Mouse (Mus musculus): ENCODE data around the gene Nek2. TPM values are rescaled to one million over a fixed set of nuclear protein-coding genes. Genes with fewer than 3 reads are reported as not detected.
A peak's percentile ranks its signal among the peaks of the same experiment; 100 is the strongest.

The Nek2 gene
- total RNA-seq, 2 experiments from 2014 or later, result 4.8 to 6.1 TPM

DNA sequence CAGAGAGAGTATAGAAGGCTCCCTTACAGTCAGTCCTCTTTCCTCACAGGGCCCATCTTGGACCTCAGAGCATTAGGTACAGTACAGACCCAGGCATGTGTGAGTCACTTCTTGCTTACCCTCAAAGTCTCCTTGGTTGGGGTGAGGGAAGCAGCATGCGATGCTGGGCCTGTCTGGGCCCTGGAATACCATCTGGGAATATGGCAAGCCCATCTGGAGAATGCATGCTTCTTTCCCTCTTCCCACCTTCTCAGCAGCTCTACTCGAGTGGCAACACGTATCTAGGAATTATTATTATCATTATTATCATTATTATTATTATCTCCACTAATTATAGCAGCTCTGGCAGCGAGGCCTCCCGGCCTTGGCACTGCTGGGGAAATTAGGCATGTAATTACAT lies 33.5 kb downstream of the Nek2 start:
- no peak for DNase-seq

DNA sequence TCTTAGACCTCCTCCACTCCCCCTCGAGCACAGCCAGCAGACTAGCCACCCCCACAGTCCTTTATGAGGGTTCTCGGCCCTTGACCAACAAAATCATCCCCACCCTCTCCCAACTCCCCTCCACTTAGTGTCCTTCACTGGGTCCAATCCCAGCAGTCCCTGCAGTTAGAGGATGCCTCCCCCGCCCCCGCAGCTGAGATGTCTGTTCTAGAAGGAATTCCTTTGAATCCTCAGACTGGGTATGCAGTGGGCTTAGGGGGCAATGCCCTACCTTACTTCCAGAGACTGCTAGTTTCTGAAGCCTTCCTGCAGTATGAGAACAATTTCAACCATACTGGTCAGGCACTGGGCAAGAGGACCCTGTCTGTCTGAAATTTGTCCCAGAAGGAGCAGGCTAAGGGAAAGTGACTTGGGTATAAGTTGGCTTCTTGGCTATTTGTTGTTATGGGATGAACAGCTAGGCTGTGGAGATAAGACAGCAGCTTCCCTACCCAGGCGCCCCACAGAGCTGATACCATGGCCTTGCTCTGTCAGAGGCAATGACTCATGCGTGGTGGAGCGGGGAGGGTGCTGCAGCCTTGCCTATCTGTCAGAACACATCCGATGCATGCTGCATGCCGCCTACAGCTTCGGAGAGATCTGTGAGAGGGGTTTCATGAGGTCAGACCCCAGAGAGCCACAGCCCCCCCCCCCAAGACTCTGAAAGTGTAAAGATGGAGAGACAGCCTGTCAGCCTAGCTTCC lies 34.1 kb downstream of the Nek2 start:
- intact Hi-C loops (cut with DNase I), result no loop called here
- DNase-seq, result no peak

More for the DNA sequence above, 33.5 kb downstream of the Nek2 start:
- intact Hi-C loops (cut with DNase I), result no loop called here

- intact Hi-C loops (cut with DNase I), result no loop called here
- no peak for DNase-seq
These were observed 35.8 kb downstream of the Nek2 start for GRCm38 (mm10) chr1:191856886-191857651.

DNA sequence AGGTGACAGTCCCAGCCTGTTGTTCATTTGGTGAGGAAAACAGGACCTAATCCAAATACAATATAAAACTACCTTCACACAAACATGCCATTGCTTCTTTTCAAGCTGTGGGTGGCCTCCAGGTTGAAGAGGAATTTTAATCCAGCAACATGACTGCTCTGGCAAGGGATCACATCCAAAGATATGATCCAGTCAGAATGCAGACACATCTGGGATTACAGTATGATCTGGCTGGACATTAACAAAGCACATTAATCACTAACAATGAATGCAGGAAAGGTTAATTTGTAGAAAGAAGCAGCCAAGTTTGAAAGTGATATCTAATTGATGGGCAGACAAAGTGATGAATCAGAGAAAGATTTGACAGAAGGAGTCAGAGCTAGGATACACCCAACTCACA lies 36.9 kb downstream of the Nek2 start:
- no peak for DNase-seq
- intact Hi-C loops (cut with DNase I), result no loop called here

- intact Hi-C loops (cut with DNase I), result no loop called here
- DNase-seq, result no peak
These were observed 38.6 kb downstream of the Nek2 start for GRCm38 (mm10) chr1:191859847-191860246.

- intact Hi-C loops (cut with DNase I), result no loop called here
- DNase-seq, result no peak
These were observed 40.0 kb downstream of the Nek2 start for GRCm38 (mm10) chr1:191861247-191861646.

- DNase-seq, result peak; percentile 68
- intact Hi-C loops (cut with DNase I), result no loop called here
These were observed 42.7 kb downstream of the Nek2 start for GRCm38 (mm10) chr1:191863833-191864550.

DNA sequence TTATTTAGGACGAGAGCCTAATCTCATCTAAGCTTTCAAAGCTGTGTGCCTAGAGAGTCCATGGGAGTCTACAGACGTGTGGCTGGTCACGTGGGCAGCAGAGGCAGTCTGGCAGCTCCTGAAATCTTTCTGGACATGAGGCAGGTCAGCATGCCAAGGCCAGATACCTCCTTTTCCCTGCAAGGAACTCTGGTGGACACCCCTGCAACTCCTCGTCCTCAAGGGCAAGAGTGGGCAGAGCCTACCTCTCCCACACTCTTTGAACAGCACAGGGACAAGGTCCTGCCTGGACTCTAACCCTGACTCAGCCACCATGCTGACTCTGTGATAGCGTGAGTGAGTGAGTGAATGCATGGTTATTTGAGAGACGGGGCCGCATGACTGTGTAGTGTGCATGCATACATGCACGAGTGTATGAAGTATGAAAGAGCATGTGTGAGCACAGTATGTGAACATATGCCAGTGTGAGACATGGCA lies 43.3 kb downstream of the Nek2 start:
- intact Hi-C loops (cut with DNase I), result no loop called here
- no peak for DNase-seq

DNA sequence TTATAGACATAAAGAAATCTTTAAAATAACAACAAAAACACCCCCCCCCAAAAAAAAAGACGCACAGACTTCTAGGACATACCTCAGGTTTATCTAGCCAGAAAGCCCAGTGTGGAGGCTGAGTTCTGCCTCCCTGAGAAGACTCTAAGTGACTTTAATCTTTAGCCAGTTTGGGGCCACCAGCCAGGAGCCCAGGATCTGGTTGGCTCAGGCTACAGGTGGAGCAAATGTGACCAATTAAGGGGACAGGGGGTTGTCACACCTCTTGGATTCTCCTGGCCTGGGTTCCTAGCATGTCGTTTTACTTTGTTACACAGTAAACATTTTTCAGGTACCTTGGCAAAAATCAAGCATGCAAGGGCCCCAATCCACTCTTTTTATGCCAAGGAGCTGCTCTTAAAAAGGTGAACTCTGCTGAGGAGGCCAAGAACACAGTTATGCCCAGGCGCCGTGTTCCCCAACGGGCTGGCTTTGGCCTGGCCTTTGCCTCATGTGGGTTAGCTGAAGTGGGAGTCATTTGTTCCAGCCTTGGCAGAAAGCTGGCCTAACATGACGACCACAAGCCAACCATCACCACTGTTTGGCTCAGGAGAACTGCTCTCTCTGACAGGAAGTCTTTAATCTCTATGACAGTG lies 50.9 kb downstream of the Nek2 start:
- intact Hi-C loops (cut with DNase I), result no loop called here
- DNase-seq, result no peak

DNA sequence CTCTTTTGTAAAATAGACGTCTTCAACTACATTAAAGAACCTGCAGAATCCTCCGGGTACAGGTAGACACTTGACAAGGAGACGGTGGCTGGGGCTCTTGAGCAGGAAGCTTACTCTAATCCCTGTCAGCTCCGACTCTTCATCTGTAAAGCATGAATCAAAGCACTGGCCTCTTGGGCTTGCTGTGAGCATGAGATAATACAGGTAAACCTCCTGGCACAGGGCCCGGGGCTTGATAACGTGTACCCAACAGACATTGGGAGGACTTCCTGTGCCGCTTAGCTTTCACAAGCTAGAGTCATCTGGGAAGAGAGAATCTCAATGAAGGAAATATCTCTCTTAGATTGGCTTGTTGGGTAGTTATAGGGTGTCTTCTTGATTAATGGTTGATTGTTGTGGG lies 53.8 kb downstream of the Nek2 start:
- DNase-seq, result no peak

DNA sequence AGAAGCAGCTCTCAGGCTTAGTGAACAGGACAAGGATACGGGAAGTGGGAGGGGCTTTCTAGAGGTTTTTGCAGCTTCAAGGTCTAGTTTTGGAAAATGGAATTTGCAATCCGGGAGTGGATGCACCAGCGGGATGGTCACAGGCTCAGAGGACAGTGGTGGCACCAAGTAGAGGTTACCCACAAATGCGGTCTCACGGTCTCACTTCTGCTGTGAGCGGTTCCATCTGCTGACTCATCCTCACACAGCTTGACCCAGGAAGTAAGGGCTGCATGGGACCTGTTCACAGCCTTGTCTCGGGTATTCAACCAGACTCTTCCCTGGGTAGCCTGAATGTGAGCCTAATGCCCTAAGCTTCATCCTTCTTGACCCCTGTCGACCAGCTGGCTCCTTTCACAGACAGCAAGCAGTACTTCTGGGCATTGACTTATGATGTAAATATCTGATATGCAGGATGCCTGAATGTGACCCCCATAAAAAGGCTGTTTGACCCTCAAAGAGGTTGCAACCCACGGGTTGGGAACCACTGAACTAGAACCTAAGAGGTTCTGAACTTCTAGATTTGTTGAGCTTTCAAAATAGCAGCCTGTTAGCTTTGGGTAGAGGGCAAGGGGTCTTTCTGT lies 54.5 kb downstream of the Nek2 start:
- no peak for DNase-seq
- intact Hi-C loops (cut with DNase I), result no loop called here

More for the DNA sequence above, 53.8 kb downstream of the Nek2 start:
- intact Hi-C loops (cut with DNase I), result no loop called here

DNA sequence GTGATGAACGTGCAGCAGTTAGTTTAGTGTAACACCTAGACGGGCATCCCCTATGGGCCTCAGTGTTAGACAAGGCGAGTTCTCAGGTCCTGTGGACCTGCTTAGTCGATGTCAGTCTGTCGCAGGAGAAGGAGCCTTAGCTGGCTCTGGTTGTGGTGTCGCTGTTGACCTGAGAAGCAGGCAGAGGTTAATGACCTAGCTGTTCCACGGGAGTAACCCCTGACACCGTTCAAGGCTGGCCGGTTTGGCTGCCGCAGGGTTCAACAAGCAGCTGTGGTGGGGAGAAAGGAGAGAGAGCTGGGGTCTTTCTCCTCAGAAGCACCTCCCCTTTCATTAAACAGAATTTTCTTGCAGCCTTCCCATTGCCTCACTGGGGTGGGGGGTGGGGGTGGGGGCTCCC lies 56.4 kb downstream of the Nek2 start:
- DNase-seq, result no peak
- intact Hi-C loops (cut with DNase I), result no loop called here

GRCm38 (mm10) chr1:191878518-191878921 lies 57.3 kb downstream of the Nek2 start:
- no peak for DNase-seq
- intact Hi-C loops (cut with DNase I), result no loop called here

DNA sequence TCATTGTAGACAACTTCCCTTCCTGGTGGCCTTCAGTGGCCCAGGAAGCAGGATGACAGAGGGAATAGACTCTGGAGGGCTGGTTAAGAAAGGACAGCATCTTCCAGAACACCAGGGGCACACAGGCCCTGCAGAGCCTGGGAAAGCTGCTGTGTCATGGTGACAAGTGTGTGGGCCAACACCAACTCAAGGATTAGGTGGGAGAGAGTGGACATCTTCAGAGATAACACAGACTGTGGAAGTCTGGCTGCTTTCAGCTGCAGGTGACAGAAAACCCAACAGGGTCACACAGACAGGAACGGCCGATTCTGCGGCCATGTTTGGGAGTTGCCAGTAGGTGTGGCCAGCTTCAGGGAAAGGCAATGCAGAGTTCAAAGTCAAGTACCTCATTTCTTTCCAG lies 59.0 kb downstream of the Nek2 start:
- intact Hi-C loops (cut with DNase I), result no loop called here

GRCm38 (mm10) chr1:191880921-191881609 lies 59.8 kb downstream of the Nek2 start:
- DNase-seq, result peak; percentile 51
- intact Hi-C loops (cut with DNase I), result no loop called here

More for the DNA sequence above, 59.0 kb downstream of the Nek2 start:
- DNase-seq, result no peak

DNA sequence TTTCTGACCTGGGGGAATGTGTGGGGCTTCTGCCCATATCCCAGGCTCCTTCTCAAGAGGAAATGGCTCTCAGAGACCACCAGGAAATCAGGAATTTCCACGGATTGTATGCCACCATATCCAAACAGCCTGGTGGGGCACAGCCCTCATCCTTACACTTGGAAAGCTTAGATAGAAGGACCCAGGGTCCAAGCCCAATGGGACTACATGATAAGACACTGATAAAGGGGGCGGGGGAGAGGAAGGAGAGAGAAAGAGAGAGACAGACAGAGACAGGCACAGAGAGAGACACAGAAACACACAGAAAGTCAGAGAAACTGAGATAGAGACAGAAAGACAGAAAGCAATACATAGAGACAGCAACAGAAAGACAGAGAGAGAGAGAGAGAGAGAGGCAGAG lies 60.4 kb downstream of the Nek2 start:
- intact Hi-C loops (cut with DNase I), result no loop called here

More for the DNA sequence above, 60.4 kb downstream of the Nek2 start:
- no peak for DNase-seq

All from left cerebral cortex, postnatal 4 days (tissue).